In genomic region chr5:142462641-142462948, GRCm38 (mm10) we compare ENCODE assay signal across 27 mouse cellular contexts. TPM values are rescaled to one million over a fixed set of nuclear protein-coding genes. Genes with fewer than 3 reads are reported as not detected.
DNase-seq lines count a peak whose midpoint lies in the region; ATAC-seq and TF ChIP-seq lines count a peak whose summit lies in the region.
"Had no signal": no experiment of that assay in that cellular context is flagged by ENCODE, and none has a peak within 500 bp of the region (broad histone marks: within the 10 kb centered on the region; RNA-seq: fewer than 3 reads in every experiment).

No protein-coding gene starts in this region.

- TF ChIP-seq CTCF in cerebellum, adult 2 months (IDR thresholded peaks at IDR 0.05; ENCODE audit: borderline replicate concordance, insufficient read depth, low read depth, low read length): no peak
- TF ChIP-seq CTCF in heart, postnatal 0 days (IDR thresholded peaks at IDR 0.05; ENCODE audit: low read depth): no peak
- TF ChIP-seq CTCF in stomach, postnatal 0 days (IDR thresholded peaks at IDR 0.05; ENCODE audit: low read depth): no peak

- H3K4me3 ChIP-seq in cerebellum, adult 2 months (replicated peaks; ENCODE audit: insufficient read depth, low read depth, low read length): no peak overlapping the region
- no peak overlapping the region for H3K4me3 ChIP-seq in heart, postnatal 0 days (ENCODE audit: low read depth, low read length)
- H3K4me3 ChIP-seq in heart, embryonic 10.5 days: no peak overlapping the region
- H3K4me3 ChIP-seq in liver, embryonic 13.5 days (replicated peaks): no peak overlapping the region
- H3K4me3 ChIP-seq in liver, embryonic 12.5 days: no peak overlapping the region
- no peak overlapping the region for H3K4me3 ChIP-seq in stomach, embryonic 15.5 days (replicated peaks)
- H3K4me3 ChIP-seq in stomach, postnatal 0 days (ENCODE audit: low read depth, low read length): no peak overlapping the region

- 0 out of 2 replicates have a peak overlapping the region, but pooled peaks have one; percentile 74 for H3K27ac ChIP-seq in cerebellum, adult 2 months (ENCODE audit: insufficient read depth, low read length)
- peak overlapping the region; percentile 9; the same call in 1 of the 2 replicates for H3K27ac ChIP-seq in heart, postnatal 0 days (ENCODE audit: low read depth)
- H3K27ac ChIP-seq in heart, embryonic 10.5 days: no peak overlapping the region
- H3K27ac ChIP-seq in liver, embryonic 13.5 days: peak overlapping the region; percentile 87; the same call in 1 of the 2 replicates
- no peak overlapping the region for H3K27ac ChIP-seq in liver, embryonic 12.5 days
- H3K27ac ChIP-seq in stomach, embryonic 15.5 days: peak overlapping the region; percentile 83; the same call in 1 of the 2 replicates
- H3K27ac ChIP-seq in stomach, postnatal 0 days (replicated peaks): no peak overlapping the region; the same call in 1 of the 2 replicates

- peaks cover 16% of the 10 kb centered on the region for H3K4me1 ChIP-seq in cerebellum, adult 2 months (ENCODE audit: control insufficient read depth, insufficient read depth, low read length)
- peaks cover 9% of the 10 kb centered on the region; the same call in 1 of the 2 replicates for H3K4me1 ChIP-seq in heart, postnatal 0 days (ENCODE audit: control insufficient read depth, insufficient read depth)
- peaks cover 18% of the 10 kb centered on the region for H3K4me1 ChIP-seq in heart, embryonic 10.5 days
- peaks cover 35% of the 10 kb centered on the region for H3K4me1 ChIP-seq in liver, embryonic 13.5 days (replicated peaks)
- H3K4me1 ChIP-seq in liver, embryonic 12.5 days: peaks cover 36% of the 10 kb centered on the region
- peaks cover 7% of the 10 kb centered on the region for H3K4me1 ChIP-seq in stomach, embryonic 15.5 days
- H3K4me1 ChIP-seq in stomach, postnatal 0 days (replicated peaks; ENCODE audit: control insufficient read depth, insufficient read depth): no peaks in the 10 kb centered on the region; the same call in 1 of the 2 replicates

- peaks cover 14% of the 10 kb centered on the region for H3K36me3 ChIP-seq in heart, postnatal 0 days (replicated peaks; ENCODE audit: control insufficient read depth, insufficient read depth, low read length)
- H3K36me3 ChIP-seq in heart, embryonic 10.5 days: peaks cover 46% of the 10 kb centered on the region
- peaks cover 18% of the 10 kb centered on the region for H3K36me3 ChIP-seq in liver, embryonic 13.5 days
- peaks cover 46% of the 10 kb centered on the region for H3K36me3 ChIP-seq in liver, embryonic 12.5 days
- peaks cover 8% of the 10 kb centered on the region; the same call in 1 of the 2 replicates for H3K36me3 ChIP-seq in stomach, embryonic 15.5 days
- peaks cover 6% of the 10 kb centered on the region; the same call in 1 of the 2 replicates for H3K36me3 ChIP-seq in stomach, postnatal 0 days (ENCODE audit: control insufficient read depth, insufficient read depth, low read length)

- no peak for DNase-seq in cerebellum, adult 2 months
- DNase-seq in cerebellum, postnatal 25 days: no peak
- no peak for DNase-seq in heart, postnatal 0 days (ENCODE audit: low spot score)
- no peak for DNase-seq in heart, embryonic 10.5 days (ENCODE audit: low spot score)
- no peak for DNase-seq in liver, embryonic 13.5 days
- no peak for DNase-seq in stomach, postnatal 0 days (ENCODE audit: low spot score)
- DNase-seq: adrenal gland, postnatal 10 days; cerebellum, adult 18-20 months; cerebellum, postnatal 36 days; embryo, embryonic 11 days; gastrocnemius, postnatal 10 days; heart, adult 2 months; heart, postnatal 10 days; kidney, adult 11 months; kidney, postnatal 10 days; layer of hippocampus, postnatal 36 days; thymus, adult 18-20 months; thymus, postnatal 36 days had no signal

- no peak overlapping the region for H3K9ac ChIP-seq in heart, postnatal 0 days (replicated peaks; ENCODE audit: low read depth, low read length)
- no peak overlapping the region; the same call in 1 of the 2 replicates for H3K9ac ChIP-seq in liver, embryonic 13.5 days
- no peak overlapping the region for H3K9ac ChIP-seq in liver, embryonic 12.5 days
- no peak overlapping the region for H3K9ac ChIP-seq in stomach, embryonic 15.5 days
- H3K9ac ChIP-seq in stomach, postnatal 0 days (ENCODE audit: low read length): no peak overlapping the region

- TF ChIP-seq EP300 in heart, postnatal 0 days (IDR thresholded peaks at IDR 0.05; ENCODE audit: low read depth): no peak
- no peak for TF ChIP-seq EP300 in stomach, postnatal 0 days (optimal IDR thresholded peaks at IDR 0.05)

- no peaks in the 10 kb centered on the region for H3K27me3 ChIP-seq in cerebellum, adult 2 months (ENCODE audit: control insufficient read depth, insufficient read depth, low read length)
- no peaks in the 10 kb centered on the region for H3K27me3 ChIP-seq in heart, postnatal 0 days (ENCODE audit: control insufficient read depth, insufficient read depth, low read length)
- no peaks in the 10 kb centered on the region for H3K27me3 ChIP-seq in heart, embryonic 10.5 days (ENCODE audit: insufficient read depth, poor library complexity, severe bottlenecking)
- H3K27me3 ChIP-seq in liver, embryonic 13.5 days: no peaks in the 10 kb centered on the region
- H3K27me3 ChIP-seq in liver, embryonic 12.5 days (replicated peaks): no peaks in the 10 kb centered on the region
- no peaks in the 10 kb centered on the region for H3K27me3 ChIP-seq in stomach, embryonic 15.5 days (replicated peaks)
- no peaks in the 10 kb centered on the region for H3K27me3 ChIP-seq in stomach, postnatal 0 days (ENCODE audit: control insufficient read depth, insufficient read depth, low read length)
- H3K27me3 ChIP-seq: embryonic facial prominence, embryonic 13.5 days; forebrain, embryonic 12.5 days; hindbrain, embryonic 12.5 days; limb, embryonic 12.5 days had no signal

- no peaks in the 10 kb centered on the region for H3K9me3 ChIP-seq in heart, postnatal 0 days (replicated peaks; ENCODE audit: control insufficient read depth, low read length)
- no peaks in the 10 kb centered on the region for H3K9me3 ChIP-seq in heart, embryonic 10.5 days
- H3K9me3 ChIP-seq in liver, embryonic 13.5 days (replicated peaks): no peaks in the 10 kb centered on the region
- 0 out of 2 replicates have a peak, but pooled peaks cover 4% of the 10 kb centered on the region for H3K9me3 ChIP-seq in liver, embryonic 12.5 days (replicated peaks)
- H3K9me3 ChIP-seq in stomach, embryonic 15.5 days: no peaks in the 10 kb centered on the region
- H3K9me3 ChIP-seq in stomach, postnatal 0 days (ENCODE audit: control insufficient read depth, low read length): no peaks in the 10 kb centered on the region
- H3K9me3 ChIP-seq: embryonic facial prominence, embryonic 13.5 days; forebrain, embryonic 12.5 days; hindbrain, embryonic 12.5 days; limb, embryonic 12.5 days had no signal

- no peak overlapping the region for H3K4me2 ChIP-seq in heart, postnatal 0 days (ENCODE audit: low read depth, low read length)
- no peak overlapping the region for H3K4me2 ChIP-seq in liver, embryonic 13.5 days
- H3K4me2 ChIP-seq in liver, embryonic 12.5 days: no peak overlapping the region
- H3K4me2 ChIP-seq in stomach, embryonic 15.5 days: no peak overlapping the region
- H3K4me2 ChIP-seq in stomach, postnatal 0 days (replicated peaks; ENCODE audit: low read depth): no peak overlapping the region

- TF ChIP-seq POLR2A in cerebellum, adult 2 months (IDR thresholded peaks at IDR 0.05; ENCODE audit: borderline replicate concordance, insufficient read depth, low read length): no peak

- no peak for ATAC-seq in heart, postnatal 0 days (ENCODE audit: insufficient read depth, low read depth)
- no peak for ATAC-seq in liver, embryonic 13.5 days (ENCODE audit: low read depth)
- ATAC-seq in liver, embryonic 12.5 days: no peak
- no peak for ATAC-seq in stomach, embryonic 15.5 days (ENCODE audit: insufficient read depth, low FRiP score, low read depth)
- ATAC-seq in stomach, postnatal 0 days (ENCODE audit: low FRiP score, low TSS enrichment): no peak
- ATAC-seq: activated CD4-positive, CD25-positive, alpha-beta regulatory T cell, adult 4 months; lung, postnatal 0 days; midbrain, embryonic 16.5 days had no signal

- WGBS in cerebellum, adult 2 months: 100% methylated on average over 2 of the region's 2 CpGs
- 89% methylated on average over 2 of the region's 2 CpGs for WGBS in heart, postnatal 0 days
- WGBS in heart, embryonic 10.5 days: 95% methylated on average over 2 of the region's 2 CpGs
- 84% methylated on average over 2 of the region's 2 CpGs for WGBS in liver, embryonic 13.5 days (ENCODE audit: insufficient replicate concordance)
- WGBS in liver, embryonic 12.5 days (ENCODE audit: insufficient replicate concordance): 89% methylated on average over 2 of the region's 2 CpGs
- 98% methylated on average over 2 of the region's 2 CpGs for WGBS in stomach, embryonic 15.5 days
- WGBS in stomach, postnatal 0 days: 84% methylated on average over 2 of the region's 2 CpGs

RNA-seq across cellular contexts. Expression of gene Ap5z1, which starts 1.1 kb away (rescaled TPM):
- 30.3 and 32.7 TPM in 2 replicates for polyA plus RNA-seq in cerebellum, adult 2 months (2012; rRNA removed)
- 8.2 and 14.1 TPM in 2 replicates for total RNA-seq in heart, postnatal 0 days (2014; rRNA removed; ENCODE audit: low replicate concordance)
- 3.9 and 5.7 TPM in 2 replicates for polyA plus RNA-seq in heart, postnatal 0 days (2015; fragmentation: Nextera tagmentation; extraction: Ambion mirVana)
- polyA plus RNA-seq in heart, embryonic 10.5 days (2016; fragmentation: Nextera tagmentation; extraction: Ambion mirVana): 8.7 and 11.1 TPM in 2 replicates
- polyA plus RNA-seq in liver, embryonic 13.5 days (2015; fragmentation: Nextera tagmentation; extraction: Ambion mirVana): 4.5 and 5.0 TPM in 2 replicates
- polyA plus RNA-seq in liver, embryonic 12.5 days (2016; fragmentation: Nextera tagmentation; extraction: Ambion mirVana): 6.8 and 7.4 TPM in 2 replicates
- 8.5 and 9.4 TPM in 2 replicates for polyA plus RNA-seq in stomach, embryonic 15.5 days (2015; fragmentation: Nextera tagmentation; extraction: Ambion mirVana)
- polyA plus RNA-seq in stomach, postnatal 0 days (2015; fragmentation: Nextera tagmentation; extraction: Ambion mirVana): 4.2 and 5.0 TPM in 2 replicates

Comparison
In these comparisons a context has a peak if more than half of its experiments do, and no peak if none do; other contexts are left out.
1. H3K27ac ChIP-seq: peak in cerebellum, adult 2 months (single experiment), heart, postnatal 0 days (single experiment), liver, embryonic 13.5 days (single experiment) and stomach, embryonic 15.5 days (single experiment); none in heart, embryonic 10.5 days (single experiment), liver, embryonic 12.5 days (single experiment) and stomach, postnatal 0 days (single experiment).